Mouse (Mus musculus) midbrain, embryonic 12.5 days (tissue): ENCODE measurements at regions not wholly inside any gene's neighbourhood (a gene's known extent, or its start where the extent isn't known, plus 50 kb on each side); places are given as distances from the start of the nearest gene placed in this dataset.

Experiments used
- ATAC-seq: fragments of 200-750 bp; cut with Nextera tagmentation; 2 replicates; pipeline ENCODE4 v1.8.0; 2017; ENCODE audit warnings: low read depth, moderate TSS enrichment, moderate library complexity; ENCODE audit not compliant: low FRiP score
- H3K27ac ChIP-seq: fragments of 300-500 bp; sonication (generic); replicated peaks from 2 replicates; pipeline ENCODE4 v1.5.1; 2016; ENCODE audit warnings: mild to moderate bottlenecking
- H3K27me3 ChIP-seq: fragments of 300-500 bp; sonication (generic); 2 replicates; pipeline ENCODE4 v1.6.1; 2016; ENCODE audit warnings: mild to moderate bottlenecking
- H3K36me3 ChIP-seq: fragments of 300-500 bp; sonication (generic); 2 replicates; pipeline ENCODE4 v1.6.1; 2016
- H3K4me1 ChIP-seq: fragments of 300-500 bp; sonication (generic); 2 replicates; pipeline ENCODE4 v1.6.1; 2016
- H3K4me2 ChIP-seq: fragments of 300-500 bp; sonication (generic); replicated peaks from 2 replicates; pipeline ENCODE4 v1.6.1; 2016; ENCODE audit warnings: mild to moderate bottlenecking, moderate library complexity
- H3K4me3 ChIP-seq: fragments of 300-500 bp; sonication (generic); 2 replicates; pipeline ENCODE4 v1.5.1; 2016; ENCODE audit warnings: mild to moderate bottlenecking
- H3K9ac ChIP-seq: fragments of 300-500 bp; sonication (generic); replicated peaks from 2 replicates; pipeline ENCODE4 v1.6.1; 2016; ENCODE audit warnings: mild to moderate bottlenecking, moderate library complexity
- H3K9me3 ChIP-seq: fragments of 300-500 bp; sonication (generic); 2 replicates; pipeline ENCODE4 v1.6.1; 2016; ENCODE audit warnings: mild to moderate bottlenecking
- WGBS: fragments of 180-500 bp; shearing (Covaris S2); methylation state at CpG from one replicate; pipeline ENCODE4 v1.1.7; 2016; 5-methylcytosine and 5-hydroxymethylcytosine counted together

DNA sequence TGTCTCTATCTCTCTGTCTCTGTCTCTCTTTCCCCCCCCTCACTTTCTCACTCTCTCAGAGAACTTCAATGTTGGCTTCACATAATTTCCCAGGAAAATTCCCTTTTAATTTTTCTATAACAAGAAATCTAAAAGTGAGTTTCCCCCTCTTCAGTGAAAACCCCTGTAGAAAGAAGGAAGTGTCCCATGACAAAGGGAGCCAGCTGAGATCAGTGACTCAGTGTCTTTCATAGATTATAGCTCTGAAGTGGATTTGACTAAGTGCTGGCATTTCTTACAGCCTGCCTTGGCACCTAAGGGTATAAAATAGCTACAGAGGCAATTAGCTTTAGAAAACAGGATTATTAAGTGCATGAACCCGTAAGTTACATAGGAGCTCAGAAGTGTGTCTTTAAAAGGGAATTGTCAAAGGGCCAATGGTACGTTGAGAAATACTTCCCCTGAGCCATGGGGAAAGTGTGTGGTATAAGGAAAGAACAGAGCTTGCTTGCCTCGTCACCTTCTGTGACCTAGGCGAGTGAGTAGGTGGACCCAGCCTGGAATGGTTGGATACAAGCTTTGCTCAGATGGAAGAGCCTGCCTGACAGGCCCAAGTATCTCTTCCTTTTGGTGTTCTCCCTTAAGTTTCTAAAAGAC lies 137.3 kb upstream of the Prdm1 start:
- no peaks in the 10 kb centered on the region for H3K4me1 ChIP-seq
- 75% methylated on average over 4 of the region's 4 CpGs for WGBS
- H3K9me3 ChIP-seq = no peaks in the 10 kb centered on the region

GRCm38 (mm10) chr10:44659499-44659898 lies 131.2 kb upstream of the Prdm1 start:
- H3K9ac ChIP-seq = no peak overlapping the region
- no peak overlapping the region for H3K4me2 ChIP-seq
- WGBS = 89% methylated on average over 3 of the region's 3 CpGs

More for the DNA sequence above, 137.3 kb upstream of the Prdm1 start:
- H3K27me3 ChIP-seq = no peaks in the 10 kb centered on the region
- H3K9ac ChIP-seq = no peak overlapping the region
- ATAC-seq = no peak
- H3K4me2 ChIP-seq = no peak overlapping the region
- no peaks in the 10 kb centered on the region for H3K36me3 ChIP-seq
- H3K4me3 ChIP-seq = no peak overlapping the region
- no peak overlapping the region for H3K27ac ChIP-seq

GRCm38 (mm10) chr10:44653761-44654160 lies 125.5 kb upstream of the Prdm1 start:
- H3K4me3 ChIP-seq = no peak overlapping the region
- no peak overlapping the region for H3K9ac ChIP-seq
- 84% methylated on average over 5 of the region's 5 CpGs for WGBS
- H3K9me3 ChIP-seq = no peaks in the 10 kb centered on the region
- no peak overlapping the region for H3K27ac ChIP-seq
- H3K4me2 ChIP-seq = no peak overlapping the region
- H3K27me3 ChIP-seq = no peaks in the 10 kb centered on the region
- H3K36me3 ChIP-seq = no peaks in the 10 kb centered on the region
- no peaks in the 10 kb centered on the region for H3K4me1 ChIP-seq
- ATAC-seq = no peak

More at GRCm38 (mm10) chr10:44659499-44659898, 131.2 kb upstream of the Prdm1 start:
- no peaks in the 10 kb centered on the region for H3K36me3 ChIP-seq
- no peak overlapping the region for H3K27ac ChIP-seq
- H3K4me3 ChIP-seq = no peak overlapping the region
- no peaks in the 10 kb centered on the region for H3K4me1 ChIP-seq
- H3K27me3 ChIP-seq = no peaks in the 10 kb centered on the region
- H3K9me3 ChIP-seq = no peaks in the 10 kb centered on the region
- ATAC-seq = no peak

DNA sequence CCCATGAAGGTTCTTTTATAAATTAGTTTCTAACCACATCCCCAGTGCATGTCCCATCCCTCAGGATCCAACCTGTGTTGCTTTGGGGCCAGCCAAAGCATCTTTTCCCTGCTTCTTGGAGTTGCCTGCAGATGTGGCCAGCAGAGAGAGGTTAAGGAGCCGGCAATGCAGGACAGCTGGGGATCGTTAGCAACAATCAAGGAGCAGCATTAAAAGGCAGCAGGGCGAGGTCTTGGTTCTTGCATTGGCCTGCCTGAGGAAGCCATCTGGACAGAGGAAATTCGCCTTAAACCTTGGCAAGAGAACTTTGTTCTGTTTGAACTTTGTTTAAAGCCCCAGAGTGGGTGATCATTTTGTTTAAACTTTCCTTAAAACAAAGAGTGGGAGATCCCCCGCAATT lies 118.7 kb upstream of the Prdm1 start:
- no peaks in the 10 kb centered on the region for H3K4me1 ChIP-seq

GRCm38 (mm10) chr10:44646615-44647014 lies 118.3 kb upstream of the Prdm1 start:
- ATAC-seq = no peak
- Histone ChIP-seq H3K9me3 (no peaks in the 10 kb centered on the region), H3K4me3 (no peak overlapping the region), H3K4me2 (no peak overlapping the region), H3K27me3 (no peaks in the 10 kb centered on the region), H3K36me3 (no peaks in the 10 kb centered on the region), H3K9ac (no peak overlapping the region), H3K27ac (no peak overlapping the region), H3K4me1 (no peaks in the 10 kb centered on the region)
- 86% methylated on average over 5 of the region's 5 CpGs for WGBS

More for the DNA sequence above, 118.7 kb upstream of the Prdm1 start:
- Histone ChIP-seq H3K27me3 (no peaks in the 10 kb centered on the region), H3K27ac (no peak overlapping the region), H3K36me3 (no peaks in the 10 kb centered on the region), H3K9me3 (no peaks in the 10 kb centered on the region), H3K9ac (no peak overlapping the region), H3K4me3 (no peak overlapping the region), H3K4me2 (no peak overlapping the region)
- no peak for ATAC-seq
- 71% methylated on average over 5 of the region's 5 CpGs for WGBS

- Histone ChIP-seq H3K27ac (no peak overlapping the region), H3K4me3 (no peak overlapping the region), H3K4me2 (no peak overlapping the region), H3K4me1 (no peaks in the 10 kb centered on the region), H3K9me3 (no peaks in the 10 kb centered on the region), H3K9ac (no peak overlapping the region), H3K27me3 (no peaks in the 10 kb centered on the region), H3K36me3 (no peaks in the 10 kb centered on the region)
- WGBS = 85% methylated on average over 2 of the region's 2 CpGs
- no peak for ATAC-seq
Measured at GRCm38 (mm10) chr10:44641616-44642015, 113.3 kb upstream of the Prdm1 start.

GRCm38 (mm10) chr10:44640620-44641019 lies 112.3 kb upstream of the Prdm1 start:
- Histone ChIP-seq H3K4me2 (no peak overlapping the region), H3K27me3 (no peaks in the 10 kb centered on the region), H3K27ac (no peak overlapping the region), H3K9ac (no peak overlapping the region), H3K4me3 (no peak overlapping the region), H3K4me1 (no peaks in the 10 kb centered on the region), H3K9me3 (no peaks in the 10 kb centered on the region), H3K36me3 (no peaks in the 10 kb centered on the region)
- WGBS = 93% methylated on average over 8 of the region's 8 CpGs
- ATAC-seq = no peak

DNA sequence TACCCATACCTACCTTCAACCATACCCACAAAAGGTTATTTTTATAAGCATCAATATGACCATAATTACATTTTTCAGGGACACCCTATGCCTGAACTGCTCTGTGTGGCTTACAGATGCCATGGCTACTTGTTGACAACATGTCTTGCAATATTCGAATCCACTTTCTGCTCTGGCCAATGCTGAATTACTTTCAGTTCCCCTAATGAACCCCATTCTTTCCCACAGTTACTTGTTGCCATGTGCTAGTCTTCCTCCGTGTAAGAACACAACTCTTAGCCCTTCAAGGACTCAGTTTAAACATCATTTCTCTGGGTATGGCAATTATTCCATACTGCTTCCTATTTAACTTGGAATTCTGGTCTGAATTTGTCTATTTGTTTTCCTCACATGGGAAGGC lies 110.4 kb upstream of the Prdm1 start:
- H3K4me3 ChIP-seq = no peak overlapping the region
- 80% methylated on average over 2 of the region's 2 CpGs for WGBS

DNA sequence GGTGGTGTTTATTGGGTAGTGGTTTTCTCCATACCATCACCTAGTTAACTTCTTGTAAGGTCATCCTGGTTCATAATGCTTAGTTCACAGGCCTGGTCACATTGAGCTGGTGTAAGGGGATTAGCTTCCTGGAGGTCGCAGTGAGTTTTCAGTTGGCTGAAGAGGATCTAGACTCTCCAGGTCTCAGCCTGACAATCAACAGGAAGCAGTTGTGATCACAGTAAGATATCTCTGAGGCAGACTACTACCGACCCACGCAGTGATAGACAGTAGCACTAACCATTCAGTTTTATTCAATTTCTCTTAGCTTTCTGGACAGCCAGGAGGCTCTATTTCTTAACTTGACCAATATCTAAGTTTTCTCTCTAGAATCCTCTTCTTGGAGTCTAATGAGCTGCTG lies 108.5 kb upstream of the Prdm1 start:
- WGBS = 85% methylated on average over 3 of the region's 3 CpGs
- no peaks in the 10 kb centered on the region for H3K27me3 ChIP-seq
- no peaks in the 10 kb centered on the region for H3K36me3 ChIP-seq
- no peak for ATAC-seq
- H3K4me1 ChIP-seq = no peaks in the 10 kb centered on the region
- H3K27ac ChIP-seq = no peak overlapping the region
- H3K4me2 ChIP-seq = no peak overlapping the region
- H3K9me3 ChIP-seq = no peaks in the 10 kb centered on the region
- H3K4me3 ChIP-seq = no peak overlapping the region
- no peak overlapping the region for H3K9ac ChIP-seq

More for the DNA sequence above, 110.4 kb upstream of the Prdm1 start:
- Histone ChIP-seq H3K27ac (no peak overlapping the region), H3K36me3 (no peaks in the 10 kb centered on the region), H3K4me2 (no peak overlapping the region), H3K4me1 (no peaks in the 10 kb centered on the region), H3K27me3 (no peaks in the 10 kb centered on the region), H3K9me3 (no peaks in the 10 kb centered on the region), H3K9ac (no peak overlapping the region)
- no peak for ATAC-seq

GRCm38 (mm10) chr10:44636061-44636460 lies 107.8 kb upstream of the Prdm1 start:
- no peak overlapping the region for H3K4me3 ChIP-seq
- ATAC-seq = no peak
- no peaks in the 10 kb centered on the region for H3K4me1 ChIP-seq
- no peak overlapping the region for H3K4me2 ChIP-seq
- no peaks in the 10 kb centered on the region for H3K36me3 ChIP-seq
- no peaks in the 10 kb centered on the region for H3K9me3 ChIP-seq
- H3K27me3 ChIP-seq = no peaks in the 10 kb centered on the region
- no peak overlapping the region for H3K9ac ChIP-seq
- H3K27ac ChIP-seq = no peak overlapping the region

DNA sequence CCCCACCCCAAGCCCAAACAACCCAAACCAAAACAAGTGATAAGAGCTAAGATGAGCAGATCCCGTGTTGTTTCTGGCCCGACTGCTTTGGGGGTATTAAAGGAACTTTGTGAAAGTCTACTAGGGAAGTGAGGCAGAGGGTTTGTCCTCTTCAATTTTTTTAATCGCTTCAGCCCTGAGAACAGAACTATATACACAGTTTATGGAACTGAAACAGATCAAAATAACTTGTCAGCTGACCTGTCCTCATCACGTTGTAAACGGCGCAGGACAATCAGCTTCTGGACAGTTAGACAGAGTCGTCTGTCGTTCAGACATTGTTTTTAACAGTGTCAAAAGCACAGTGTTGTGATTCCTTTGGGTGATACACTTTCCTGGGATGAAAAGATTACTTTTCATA lies 103.3 kb upstream of the Prdm1 start:
- no peak overlapping the region for H3K27ac ChIP-seq
- 88% methylated on average over 8 of the region's 8 CpGs for WGBS
- H3K4me3 ChIP-seq = no peak overlapping the region
- H3K4me2 ChIP-seq = no peak overlapping the region
- no peaks in the 10 kb centered on the region for H3K36me3 ChIP-seq
- no peak for ATAC-seq
- no peaks in the 10 kb centered on the region for H3K4me1 ChIP-seq
- no peaks in the 10 kb centered on the region for H3K27me3 ChIP-seq
- no peaks in the 10 kb centered on the region for H3K9me3 ChIP-seq
- H3K9ac ChIP-seq = no peak overlapping the region

GRCm38 (mm10) chr10:44630485-44630884 lies 102.2 kb upstream of the Prdm1 start:
- WGBS = 75% methylated on average over 13 of the region's 13 CpGs
- ATAC-seq = no peak
- Histone ChIP-seq H3K9me3 (no peaks in the 10 kb centered on the region), H3K27me3 (no peaks in the 10 kb centered on the region), H3K4me1 (no peaks in the 10 kb centered on the region), H3K4me3 (no peak overlapping the region), H3K27ac (no peak overlapping the region), H3K36me3 (no peaks in the 10 kb centered on the region), H3K4me2 (no peak overlapping the region), H3K9ac (no peak overlapping the region)

DNA sequence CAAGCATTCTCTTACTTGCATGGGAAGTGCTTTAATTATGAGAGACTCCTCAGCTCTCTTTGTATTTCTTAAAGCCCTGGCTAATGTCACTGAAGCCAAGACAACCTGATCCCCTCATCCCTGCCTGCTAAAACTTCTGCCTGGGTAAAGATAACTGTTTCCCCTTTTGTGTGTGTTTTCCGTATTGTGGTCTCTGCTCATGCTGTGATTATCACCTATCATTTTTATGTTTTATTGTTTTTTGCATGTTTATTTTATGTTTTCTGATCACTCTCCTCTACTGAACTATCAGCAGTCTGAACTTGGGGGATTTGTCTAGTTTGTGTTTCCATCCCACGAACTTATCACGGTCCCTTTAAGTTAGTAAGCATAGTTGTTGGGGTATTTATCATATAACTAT lies 100.1 kb upstream of the Prdm1 start:
- no peak for ATAC-seq
- Histone ChIP-seq H3K9me3 (no peaks in the 10 kb centered on the region), H3K4me2 (no peak overlapping the region), H3K9ac (no peak overlapping the region), H3K36me3 (no peaks in the 10 kb centered on the region), H3K27me3 (no peaks in the 10 kb centered on the region), H3K4me1 (no peaks in the 10 kb centered on the region), H3K4me3 (no peak overlapping the region), H3K27ac (no peak overlapping the region)
- WGBS = 90% methylated on average over 3 of the region's 3 CpGs
